Mouse (Mus musculus) adrenal gland, postnatal 10 days (tissue): ENCODE measurements at regions not wholly inside any gene's neighbourhood (a gene's known extent, or its start where the extent isn't known, plus 50 kb on each side); places are given as distances from the start of the nearest gene placed in this dataset.

Source experiments
- DNase-seq: peaks from one replicate; pipeline ENCODE4 v3.0.0; 2021; ENCODE audit warnings: mixed read lengths

GRCm38 (mm10) chr10:117579210-117579609, 50.1 kb upstream of the Cpm start:
- DNase-seq = no peak

GRCm38 (mm10) chr10:117578696-117579146, 50.6 kb upstream of the Cpm start:
- no peak for DNase-seq

- DNase-seq = no peak
These were observed 51.2 kb upstream of the Cpm start for GRCm38 (mm10) chr10:117577970-117578695.

- DNase-seq = no peak
These were observed 52.2 kb upstream of the Cpm start for GRCm38 (mm10) chr10:117576881-117577730.

- no peak for DNase-seq
These were observed 53.0 kb upstream of the Cpm start for GRCm38 (mm10) chr10:117576154-117576859.

GRCm38 (mm10) chr10:117575404-117576153, 53.7 kb upstream of the Cpm start:
- no peak for DNase-seq

GRCm38 (mm10) chr10:117574915-117575314, 54.4 kb upstream of the Cpm start:
- no peak for DNase-seq

GRCm38 (mm10) chr10:117574056-117574727, 55.1 kb upstream of the Cpm start:
- DNase-seq = no peak

GRCm38 (mm10) chr10:117573596-117573850, 55.8 kb upstream of the Cpm start:
- no peak for DNase-seq

GRCm38 (mm10) chr10:117572746-117573595, 56.3 kb upstream of the Cpm start:
- DNase-seq = no peak

GRCm38 (mm10) chr10:117571891-117572573, 57.3 kb upstream of the Cpm start:
- DNase-seq = no peak

- DNase-seq = peak; percentile 44
These were observed 58.1 kb upstream of the Cpm start for GRCm38 (mm10) chr10:117570971-117571861.

- no peak for DNase-seq
These were observed 59.0 kb upstream of the Cpm start for GRCm38 (mm10) chr10:117570091-117570970.

- DNase-seq = no peak
These were observed 59.8 kb upstream of the Cpm start for GRCm38 (mm10) chr10:117569301-117570079.

- DNase-seq = no peak
These were observed 60.6 kb upstream of the Cpm start for GRCm38 (mm10) chr10:117568472-117569300.

- no peak for DNase-seq
These were observed 61.2 kb upstream of the Cpm start for GRCm38 (mm10) chr10:117568138-117568387.
